Mouse (Mus musculus) hindlimb bud, embryonic 11.5 days (tissue): ENCODE data around the gene Tmem9b.

Source experiments
- DNase-seq: peaks from one replicate; pipeline ENCODE4 v3.0.0-alpha.2; 2012; ENCODE audit warnings: low read depth, low spot score; ENCODE audit errors: extremely low spot score

Tmem9b gene

GRCm38 (mm10) chr7:109752008-109752925, at the start of gene Tmem9b:
Gene Tmem9b (minus strand): TSS chr7:109752875.
- DNase-seq: no peak

GRCm38 (mm10) chr7:109800626-109801025, 48.0 kb upstream of the Tmem9b start:
- DNase-seq: no peak

GRCm38 (mm10) chr7:109799168-109799567, 46.5 kb upstream of the Tmem9b start:
- DNase-seq: no peak

GRCm38 (mm10) chr7:109795564-109795963, 42.9 kb upstream of the Tmem9b start:
- DNase-seq: no peak

- DNase-seq: no peak
These were observed 41.9 kb upstream of the Tmem9b start for GRCm38 (mm10) chr7:109794556-109794955.

GRCm38 (mm10) chr7:109792759-109793158, 40.1 kb upstream of the Tmem9b start:
- peak; percentile 64 for DNase-seq

- no peak for DNase-seq
These were observed 38.1 kb upstream of the Tmem9b start for GRCm38 (mm10) chr7:109790818-109791217.

- no peak for DNase-seq
These were observed 35.2 kb upstream of the Tmem9b start for GRCm38 (mm10) chr7:109787860-109788259.

- no peak for DNase-seq
These were observed 30.6 kb upstream of the Tmem9b start for GRCm38 (mm10) chr7:109783281-109783680.

GRCm38 (mm10) chr7:109781470-109782203, 29.0 kb upstream of the Tmem9b start, which contains the start of gene Nrip3:
Gene Nrip3 (minus strand): TSS chr7:109782025.
- DNase-seq: peak; percentile 12

- DNase-seq: no peak
These were observed 28.4 kb upstream of the Tmem9b start for GRCm38 (mm10) chr7:109781087-109781469.

GRCm38 (mm10) chr7:109772251-109772650, 19.6 kb upstream of the Tmem9b start:
- DNase-seq: no peak

- DNase-seq: no peak
These were observed 16.2 kb upstream of the Tmem9b start for GRCm38 (mm10) chr7:109768699-109769383.

GRCm38 (mm10) chr7:109767575-109768350, 15.1 kb upstream of the Tmem9b start:
- no peak for DNase-seq

- no peak for DNase-seq
These were observed 11.3 kb upstream of the Tmem9b start for GRCm38 (mm10) chr7:109764009-109764408.

GRCm38 (mm10) chr7:109756291-109756690, 3.6 kb upstream of the Tmem9b start:
- no peak for DNase-seq

GRCm38 (mm10) chr7:109754034-109754433, 1.4 kb upstream of the Tmem9b start:
- no peak for DNase-seq

GRCm38 (mm10) chr7:109751427-109752007, 1.2 kb downstream of the Tmem9b start:
- DNase-seq: no peak

GRCm38 (mm10) chr7:109747747-109748146, 4.9 kb downstream of the Tmem9b start:
- DNase-seq: no peak

GRCm38 (mm10) chr7:109741703-109742102, 11.0 kb downstream of the Tmem9b start:
- DNase-seq: no peak
